Mouse (Mus musculus): ENCODE measurements around the gene 1700001C19Rik.

The 1700001C19Rik gene

DNA sequence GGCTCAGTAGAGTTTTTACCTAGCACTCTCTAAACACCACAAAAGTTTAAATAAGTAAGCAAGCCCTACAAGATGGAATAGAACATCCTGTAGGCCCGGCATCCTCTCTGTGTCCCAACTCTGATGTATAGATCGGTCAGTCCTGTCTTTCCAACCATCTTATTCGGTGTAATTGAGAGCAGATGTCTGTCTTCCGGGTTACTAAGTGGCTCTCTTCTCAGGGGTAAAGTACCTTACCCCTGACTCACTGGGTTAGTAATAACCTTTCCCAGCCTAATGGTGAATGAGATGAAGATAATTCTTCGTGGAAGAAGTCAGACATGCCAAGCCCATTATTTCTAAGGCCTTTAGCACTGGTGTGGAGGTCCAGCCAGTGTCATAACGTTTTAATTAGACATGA is 63.2 kb downstream of the 1700001C19Rik start:
- DNase-seq (ENCODE audit: extremely low spot score): no peak

DNA sequence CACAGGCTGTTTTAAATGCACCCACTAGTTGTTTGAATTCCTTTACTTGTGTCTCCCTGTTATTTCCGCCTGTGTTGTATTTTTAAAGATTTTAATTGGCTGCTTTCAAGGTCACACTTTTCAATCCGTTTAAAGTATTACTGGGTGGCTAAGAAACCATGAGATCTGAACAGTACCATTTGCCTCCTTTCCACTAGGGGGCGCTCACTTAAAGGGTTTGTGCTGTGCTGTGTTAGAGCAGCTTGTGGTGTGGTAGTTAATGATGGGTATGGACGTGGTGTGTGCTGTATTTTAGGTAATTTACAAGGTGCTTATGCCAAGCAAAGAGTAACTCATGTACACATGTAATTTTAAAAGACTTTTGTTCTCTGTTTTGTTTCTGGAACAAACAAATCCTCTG is 65.7 kb downstream of the 1700001C19Rik start:
- DNase-seq (ENCODE audit: extremely low spot score): peak; percentile 62

DNA sequence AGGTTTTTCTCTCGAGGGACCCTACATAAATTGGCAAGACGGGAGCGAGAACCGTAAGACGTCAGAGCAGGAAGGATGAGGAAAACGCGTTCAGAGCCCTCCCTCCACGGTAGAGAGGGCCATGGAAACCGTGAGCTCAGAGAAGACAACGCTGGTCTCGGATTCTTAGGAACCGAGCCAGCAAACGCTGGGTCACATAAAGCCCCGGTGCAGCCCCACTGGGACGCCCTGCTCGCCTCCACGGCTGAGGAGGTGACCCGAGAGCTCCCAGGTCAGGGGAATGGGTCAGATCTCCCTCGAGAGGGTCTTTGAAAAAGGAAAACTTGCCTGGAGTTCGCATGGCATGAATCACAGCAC is 68.1 kb downstream of the 1700001C19Rik start:
- no peak for DNase-seq (ENCODE audit: extremely low spot score)

DNA sequence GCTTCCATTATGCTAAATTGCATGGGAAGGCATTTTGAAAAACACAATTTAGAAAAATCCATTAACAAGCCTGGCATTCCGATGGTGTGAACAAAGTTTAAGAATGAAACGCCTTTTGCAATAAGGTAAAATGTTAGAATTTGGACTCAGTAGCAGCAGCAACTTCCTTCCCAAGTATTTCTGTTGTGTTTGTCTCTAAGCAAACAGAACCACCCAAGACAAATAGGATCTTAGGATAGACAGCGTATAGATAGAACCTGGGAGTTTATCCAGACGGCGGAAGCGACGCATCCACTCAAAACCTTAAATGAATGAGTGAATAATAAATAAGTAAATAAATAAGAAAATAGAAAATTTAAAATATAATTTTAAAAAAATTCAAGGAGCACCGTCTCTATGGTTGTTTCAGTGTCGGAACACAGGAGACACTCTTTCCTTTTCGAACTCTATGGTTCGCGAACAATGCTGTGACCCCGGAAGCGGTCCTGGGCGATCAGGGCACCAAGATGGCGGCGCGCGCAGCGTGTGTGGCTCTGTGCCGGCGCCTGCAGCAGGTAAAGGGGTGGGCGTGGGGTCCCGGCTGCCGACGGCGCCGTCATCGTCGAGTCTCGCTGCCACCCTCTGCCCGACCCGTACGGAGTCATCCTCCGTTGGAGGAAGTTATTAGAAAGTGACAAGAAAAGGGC is 68.6 kb downstream of the 1700001C19Rik start, which contains the start of gene Mrps10:
Mrps10 (plus strand) TSS at position 487 of the 686 bp plus-strand sequence.
- DNase-seq (ENCODE audit: extremely low spot score): peak; percentile 89

All from embryo, embryonic 9.5 days (tissue).